14 mouse cellular contexts compared by ENCODE assay signal in the genomic region with DNA sequence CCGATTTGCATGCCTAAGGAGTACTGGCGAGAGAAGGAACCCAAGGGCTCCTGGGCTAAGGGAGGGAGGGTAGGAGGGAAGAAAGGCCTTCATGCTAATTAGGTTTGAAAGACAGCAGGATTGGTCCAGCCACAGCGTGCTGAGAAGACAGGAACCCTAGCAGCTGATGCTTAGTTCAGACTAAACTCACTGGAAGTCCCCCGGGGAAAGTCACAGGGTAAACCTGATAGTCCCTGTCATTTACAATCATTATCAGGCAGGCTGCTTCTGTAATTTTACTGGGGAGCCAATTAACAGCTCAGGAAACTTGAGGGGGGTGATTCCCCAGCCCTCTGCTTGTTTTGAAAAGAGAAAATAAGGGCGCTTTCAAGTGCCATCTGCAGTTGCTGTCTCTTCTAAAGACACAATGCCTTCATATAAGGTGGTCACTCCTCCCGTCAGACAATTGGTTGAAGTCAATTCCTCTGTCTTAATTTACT.
DNase-seq lines count a peak whose midpoint lies in the region; ATAC-seq and TF ChIP-seq lines count a peak whose summit lies in the region.
"Had no signal": no experiment of that assay in that cellular context is flagged by ENCODE, and none has a peak within 500 bp of the region (broad histone marks: within the 10 kb centered on the region; RNA-seq: fewer than 3 reads in every experiment).

No protein-coding gene starts in this region.

- H3K4me2 ChIP-seq in CH12.LX (ENCODE audit: insufficient read depth, low read depth, poor library complexity, severe bottlenecking), result peak overlapping the region; percentile 94
- no peak overlapping the region for H3K4me2 ChIP-seq in forebrain, embryonic 15.5 days (replicated peaks)
- H3K4me2 ChIP-seq in midbrain, embryonic 12.5 days (replicated peaks), result peak overlapping the region; percentile 15; the same call in 1 of the 2 replicates
- no peak overlapping the region for H3K4me2 ChIP-seq in stomach, postnatal 0 days (replicated peaks; ENCODE audit: low read depth)
- H3K4me2 ChIP-seq: limb, embryonic 13.5 days; stomach, embryonic 15.5 days had no signal

- intact Hi-C loops in heart, postnatal 25 days (cut with DNase I), result no loop called here

- no peaks in the 10 kb centered on the region for H3K27me3 ChIP-seq in CH12.LX (replicated peaks)
- H3K27me3 ChIP-seq in forebrain, embryonic 15.5 days, result no peaks in the 10 kb centered on the region
- no peaks in the 10 kb centered on the region for H3K27me3 ChIP-seq in midbrain, embryonic 12.5 days
- H3K27me3 ChIP-seq in stomach, postnatal 0 days (ENCODE audit: control insufficient read depth, insufficient read depth, low read length), result no peaks in the 10 kb centered on the region
- H3K27me3 ChIP-seq: limb, embryonic 13.5 days; stomach, embryonic 15.5 days had no signal

- in situ Hi-C loops in CH12.LX (cut with MboI; ENCODE audit: low pct_ligation_motif_present, low pct_unique_long_range_greater_than_20kb, low sequenced_read_pairs), result no loop called here

- H3K27ac ChIP-seq in CH12.LX (ENCODE audit: insufficient read depth, low read depth), result peak overlapping the region; percentile 96
- peak overlapping the region; percentile 19; the same call in 1 of the 2 replicates for H3K27ac ChIP-seq in forebrain, embryonic 15.5 days (replicated peaks)
- H3K27ac ChIP-seq in midbrain, embryonic 12.5 days (replicated peaks), result 0 out of 2 replicates have a peak overlapping the region, but pooled peaks have one; percentile 49
- no peak overlapping the region for H3K27ac ChIP-seq in stomach, postnatal 0 days (replicated peaks)
- H3K27ac ChIP-seq: limb, embryonic 13.5 days; stomach, embryonic 15.5 days had no signal

- H3K79me2 ChIP-seq in CH12.LX (replicated peaks; ENCODE audit: control insufficient read depth, extremely low read depth, insufficient read depth, poor library complexity, severe bottlenecking), result no peaks in the 10 kb centered on the region

- peak; percentile 96 for DNase-seq in CH12.LX (ENCODE audit: extremely low read depth)
- peak; percentile 87 for DNase-seq in ZHBTc4 (ENCODE audit: low read depth, low spot score)
- DNase-seq in c-Kit-positive CD71-positive TER-119-positive erythroid progenitor cells, embryonic 14.5 days (ENCODE audit: low spot score), result no peak
- no peak for DNase-seq in heart, postnatal 25 days (ENCODE audit: low spot score)
- no peak for DNase-seq in stomach, postnatal 0 days (ENCODE audit: low spot score)
- DNase-seq: adrenal gland, adult 8-10 months; cerebellum, adult 11-12 months; heart, postnatal 36 days had no signal

- peak overlapping the region; percentile 53 for H3K9ac ChIP-seq in CH12.LX (ENCODE audit: insufficient read depth, low read depth)
- no peak overlapping the region for H3K9ac ChIP-seq in forebrain, embryonic 15.5 days (replicated peaks)
- no peak overlapping the region for H3K9ac ChIP-seq in midbrain, embryonic 12.5 days (replicated peaks)
- no peak overlapping the region for H3K9ac ChIP-seq in stomach, postnatal 0 days (ENCODE audit: low read length)
- H3K9ac ChIP-seq: limb, embryonic 13.5 days; stomach, embryonic 15.5 days had no signal

- TF ChIP-seq EP300 in CH12.LX (IDR thresholded peaks at IDR 0.05; ENCODE audit: low read length), result peak; percentile 67
- no peak for TF ChIP-seq EP300 in stomach, postnatal 0 days (optimal IDR thresholded peaks at IDR 0.05)

- no peak for TF ChIP-seq POLR2A in CH12.LX (IDR thresholded peaks at IDR 0.05; ENCODE audit: low read depth, low read length)

- TF ChIP-seq CTCF in CH12.LX (conservative IDR thresholded peaks at IDR 0.05 in 1 of 2, IDR thresholded peaks at IDR 0.05 in 1 of 2; ENCODE audit: low read depth in 2 of 2, low read length in 2 of 2), result no peak
- no peak for TF ChIP-seq CTCF in stomach, postnatal 0 days (IDR thresholded peaks at IDR 0.05; ENCODE audit: low read depth)

- peaks cover 12% of the 10 kb centered on the region for H3K9me3 ChIP-seq in CH12.LX (replicated peaks; ENCODE audit: low read length)
- H3K9me3 ChIP-seq in forebrain, embryonic 15.5 days, result 0 out of 2 replicates have a peak, but pooled peaks cover 8% of the 10 kb centered on the region
- peaks cover 10% of the 10 kb centered on the region for H3K9me3 ChIP-seq in midbrain, embryonic 12.5 days
- H3K9me3 ChIP-seq in stomach, postnatal 0 days (ENCODE audit: control insufficient read depth, low read length), result peaks cover 7% of the 10 kb centered on the region; the same call in 1 of the 2 replicates
- H3K9me3 ChIP-seq: stomach, embryonic 15.5 days had no signal

- peak overlapping the region in 2 of 3 experiments; percentile 31 to 40 for H3K4me3 ChIP-seq in CH12.LX (replicated peaks in 1 of 3; ENCODE audit: low read depth in 2 of 3, low read length in 2 of 3, poor library complexity in 1 of 3)
- H3K4me3 ChIP-seq in forebrain, embryonic 15.5 days, result no peak overlapping the region
- H3K4me3 ChIP-seq in midbrain, embryonic 12.5 days, result no peak overlapping the region
- H3K4me3 ChIP-seq in stomach, postnatal 0 days (ENCODE audit: low read depth, low read length), result no peak overlapping the region
- H3K4me3 ChIP-seq: limb, embryonic 13.5 days; stomach, embryonic 15.5 days had no signal

- ATAC-seq in forebrain, embryonic 15.5 days (replicated peaks), result peak; percentile 55
- ATAC-seq in midbrain, embryonic 12.5 days (ENCODE audit: low FRiP score, low read depth), result peak; percentile 88
- no peak for ATAC-seq in monocyte, adult 5-6 weeks (replicated peaks; ENCODE audit: insufficient number of reproducible peaks, low FRiP score, low TSS enrichment, poor library complexity, severe bottlenecking)
- ATAC-seq in stomach, postnatal 0 days (ENCODE audit: low FRiP score, low TSS enrichment), result no peak

- H3K4me1 ChIP-seq in CH12.LX (ENCODE audit: control insufficient read depth in 1 of 2, insufficient read depth in 2 of 2), result peaks cover 0 to 13% of the 10 kb centered on the region in 2 experiments; a peak in 2 of 4 replicates
- peaks cover 9% of the 10 kb centered on the region for H3K4me1 ChIP-seq in forebrain, embryonic 15.5 days
- H3K4me1 ChIP-seq in midbrain, embryonic 12.5 days, result peaks cover 9% of the 10 kb centered on the region
- no peaks in the 10 kb centered on the region for H3K4me1 ChIP-seq in stomach, postnatal 0 days (replicated peaks; ENCODE audit: control insufficient read depth, insufficient read depth)
- H3K4me1 ChIP-seq: limb, embryonic 13.5 days; stomach, embryonic 15.5 days had no signal

- H3K36me3 ChIP-seq in CH12.LX (replicated peaks in 1 of 2; ENCODE audit: control insufficient read depth in 1 of 2, insufficient read depth in 1 of 2, low read length in 1 of 2), result no peaks in the 10 kb centered on the region
- no peaks in the 10 kb centered on the region for H3K36me3 ChIP-seq in forebrain, embryonic 15.5 days
- H3K36me3 ChIP-seq in midbrain, embryonic 12.5 days, result no peaks in the 10 kb centered on the region
- H3K36me3 ChIP-seq in stomach, postnatal 0 days (ENCODE audit: control insufficient read depth, insufficient read depth, low read length), result no peaks in the 10 kb centered on the region
- H3K36me3 ChIP-seq: G1E; limb, embryonic 13.5 days; stomach, embryonic 15.5 days had no signal

- dilution Hi-C loops in CH12.LX (cut with MboI; ENCODE audit: extremely low pct_ligation_motif_present, extremely low pct_unique_long_range_greater_than_20kb, low sequenced_read_pairs), result no loop called here

- TF ChIP-seq RAD21 in CH12.LX (IDR thresholded peaks at IDR 0.05; ENCODE audit: low read depth, low read length), result no peak

- WGBS in forebrain, embryonic 15.5 days, result 3% methylated on average over 6 of the region's 6 CpGs
- WGBS in midbrain, embryonic 12.5 days, result 5% methylated on average over 6 of the region's 6 CpGs
- 34% methylated on average over 6 of the region's 6 CpGs for WGBS in stomach, postnatal 0 days

TF ChIP-seq in CH12.LX, 34 proteins besides CTCF, POLR2A, EP300 and RAD21 (continues in another document):
- TF ChIP-seq JUND (conservative IDR thresholded peaks at IDR 0.05; ENCODE audit: low read depth, low read length), result peak; percentile 33; the same call in 1 of the 2 replicates
- no peak for TF ChIP-seq SMC3 (IDR thresholded peaks at IDR 0.05; ENCODE audit: low read depth, low read length)
- peak; percentile 78 for TF ChIP-seq SIN3A (IDR thresholded peaks at IDR 0.05; ENCODE audit: low read length)
- TF ChIP-seq ZNF384 (IDR thresholded peaks at IDR 0.05; ENCODE audit: low read depth, low read length), result no peak
- peak; percentile 65 for TF ChIP-seq MAX (IDR thresholded peaks at IDR 0.05; ENCODE audit: low read length)
- TF ChIP-seq POLR2AphosphoS2 (IDR thresholded peaks at IDR 0.05; ENCODE audit: low read depth, low read length), result no peak
- no peak for TF ChIP-seq NRF1 (IDR thresholded peaks at IDR 0.05; ENCODE audit: low read depth, low read length)
- TF ChIP-seq ZKSCAN1 (IDR thresholded peaks at IDR 0.05; ENCODE audit: borderline replicate concordance, low read depth, low read length), result no peak
- TF ChIP-seq MAFK (IDR thresholded peaks at IDR 0.05; ENCODE audit: insufficient replicate concordance, low read length), result no peak
- TF ChIP-seq CHD2 (IDR thresholded peaks at IDR 0.05; ENCODE audit: low read length), result peak; percentile 59
- peak; percentile 62; the same call in 1 of the 2 replicates for TF ChIP-seq ELF1 (IDR thresholded peaks at IDR 0.05; ENCODE audit: low read depth, low read length)
- TF ChIP-seq E2F4 (IDR thresholded peaks at IDR 0.05; ENCODE audit: insufficient replicate concordance, low read depth, low read length), result no peak
- peak; percentile 88 for TF ChIP-seq ETS1 (conservative IDR thresholded peaks at IDR 0.05; ENCODE audit: low read depth, low read length)
- peak; percentile 73 for TF ChIP-seq BHLHE40 (IDR thresholded peaks at IDR 0.05; ENCODE audit: low read depth, low read length)
- TF ChIP-seq TCF12 (IDR thresholded peaks at IDR 0.05; ENCODE audit: low read depth, low read length), result peak; percentile 63
- peak; percentile 28; the same call in 1 of the 2 replicates for TF ChIP-seq MXI1 (IDR thresholded peaks at IDR 0.05; ENCODE audit: low read depth, low read length)
- TF ChIP-seq CHD1 (IDR thresholded peaks at IDR 0.05; ENCODE audit: low read depth, low read length), result peak; percentile 50; the same call in 1 of the 2 replicates
- peak; percentile 65; the same call in 1 of the 2 replicates for TF ChIP-seq MYC (IDR thresholded peaks at IDR 0.05; ENCODE audit: low read depth, low read length)
- TF ChIP-seq KAT2A (IDR thresholded peaks at IDR 0.05; ENCODE audit: insufficient replicate concordance, low read length), result 0 out of 2 replicates have a peak, but pooled peaks have one; percentile 15
- peak; percentile 34; the same call in 1 of the 2 replicates for TF ChIP-seq ZMIZ1 (IDR thresholded peaks at IDR 0.05; ENCODE audit: low read depth, low read length)
- peak; percentile 74; the same call in 1 of the 2 replicates for TF ChIP-seq TBP (conservative IDR thresholded peaks at IDR 0.05; ENCODE audit: low read depth, low read length)
- TF ChIP-seq NELFE (IDR thresholded peaks at IDR 0.05; ENCODE audit: low read depth, low read length), result peak; percentile 60
- no peak for TF ChIP-seq USF2 (conservative IDR thresholded peaks at IDR 0.05; ENCODE audit: low read depth, low read length)
- TF ChIP-seq MAZ (IDR thresholded peaks at IDR 0.05; ENCODE audit: low read depth, low read length), result no peak

Comparison
In these comparisons a context has a peak if more than half of its experiments do, and no peak if none do; other contexts are left out.
1. DNase-seq: peak in CH12.LX (single experiment) and ZHBTc4 (single experiment); none in c-Kit-positive CD71-positive TER-119-positive erythroid progenitor cells, embryonic 14.5 days (single experiment), heart, postnatal 25 days (single experiment) and stomach, postnatal 0 days (single experiment).
2. H3K4me2 ChIP-seq: peak in CH12.LX (single experiment) and midbrain, embryonic 12.5 days (single experiment); none in forebrain, embryonic 15.5 days (single experiment) and stomach, postnatal 0 days (single experiment).
3. H3K4me3 ChIP-seq: peak in CH12.LX (2 of 3); none in forebrain, embryonic 15.5 days (single experiment), midbrain, embryonic 12.5 days (single experiment) and stomach, postnatal 0 days (single experiment).
4. ATAC-seq: peak in forebrain, embryonic 15.5 days (single experiment) and midbrain, embryonic 12.5 days (single experiment); none in monocyte, adult 5-6 weeks (single experiment) and stomach, postnatal 0 days (single experiment).